Mouse (Mus musculus): ENCODE measurements at regions not wholly inside any gene's neighbourhood (a gene's known extent, or its start where the extent isn't known, plus 50 kb on each side); places are given as distances from the start of the nearest gene placed in this dataset.

DNA sequence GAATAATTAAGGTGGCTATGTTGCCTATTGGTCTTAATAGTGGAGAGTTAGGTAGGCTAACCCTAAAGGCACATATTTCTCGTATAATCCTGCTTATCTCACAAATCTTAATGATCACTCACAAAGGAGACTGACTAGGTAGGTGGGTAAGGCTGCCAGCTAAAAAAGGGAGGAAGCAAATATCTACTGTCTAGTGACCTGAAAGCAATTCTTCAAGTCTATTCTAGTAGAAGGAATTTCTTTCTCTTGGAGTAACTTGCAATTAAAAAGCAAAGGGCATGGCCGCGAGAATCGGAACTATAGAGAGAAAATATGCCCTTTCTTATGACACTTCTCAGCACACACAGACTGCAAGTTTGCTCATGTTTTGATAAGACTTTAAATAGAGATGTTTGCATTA lies 201.6 kb downstream of the C1d start:
- TF ChIP-seq POLR2A (IDR thresholded peaks at IDR 0.05; ENCODE audit: extremely low read depth, insufficient read depth, low read length) (no peak), CTCF (IDR thresholded peaks at IDR 0.05; ENCODE audit: extremely low read depth, insufficient read depth, low read length) (no peak)
